Mouse (Mus musculus): ENCODE measurements around the gene Gpc1. TPM values are rescaled to one million over a fixed set of nuclear protein-coding genes. Genes with fewer than 3 reads are reported as not detected.
A peak's percentile ranks its signal among the peaks of the same experiment; 100 is the strongest.

Gpc1 gene
- 58.1 and 61.5 TPM in 2 replicates for polyA plus RNA-seq (2015; fragmentation: Nextera tagmentation; extraction: Ambion mirVana)

GRCm38 (mm10) chr1:92831188-92832001 is at the start of gene Gpc1:
Gpc1 (plus strand) TSS chr1:92831645.
- under 1% methylated on average over 38 of the region's 99 CpGs for WGBS
- H3K4me2 ChIP-seq (replicated peaks; ENCODE audit: low read depth, low read length) = peak within 1 kb of the TSS; percentile 81
- H3K4me1 ChIP-seq (ENCODE audit: insufficient read depth, low read length) = peaks cover 18% of the 10 kb centered on the region

DNA sequence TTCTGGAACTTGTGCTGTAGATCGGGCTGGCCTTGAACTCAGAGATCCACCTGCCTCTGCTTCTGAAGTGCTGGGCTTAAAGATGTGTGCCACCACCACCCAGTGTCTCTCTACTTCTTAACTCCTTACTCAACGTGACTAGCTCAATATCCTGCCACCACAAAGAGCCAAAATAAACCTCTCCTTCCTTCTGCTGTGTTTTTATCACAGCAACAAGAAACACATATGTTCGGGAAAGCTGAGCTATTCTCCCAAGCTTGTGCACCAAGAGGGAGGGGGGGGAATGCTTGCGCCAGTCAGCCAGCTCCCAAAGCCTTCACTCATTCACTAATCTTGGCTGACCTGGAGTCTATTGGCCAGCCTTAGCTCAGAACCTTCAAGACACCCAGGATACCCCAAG is 49.6 kb upstream of the Gpc1 start:
- Histone ChIP-seq H3K9me3 (ENCODE audit: low read length) (no peaks in the 10 kb centered on the region), H3K4me2 (replicated peaks; ENCODE audit: low read depth, low read length) (no peak overlapping the region), H3K9ac (replicated peaks; ENCODE audit: low read length) (no peak overlapping the region), H3K36me3 (ENCODE audit: insufficient read depth, low read length) (no peaks in the 10 kb centered on the region), H3K27ac (ENCODE audit: low read length) (no peak overlapping the region), H3K4me1 (ENCODE audit: insufficient read depth, low read length) (no peaks in the 10 kb centered on the region), H3K4me3 (ENCODE audit: low read length) (no peak overlapping the region), H3K27me3 (ENCODE audit: insufficient read depth, low read length) (no peaks in the 10 kb centered on the region)
- WGBS = 84% methylated on average over 4 of the region's 4 CpGs
- no peak for ATAC-seq (ENCODE audit: low FRiP score, low TSS enrichment)

More at GRCm38 (mm10) chr1:92831188-92832001, at the start of gene Gpc1:
- H3K4me3 ChIP-seq (ENCODE audit: low read length) = peak within 1 kb of the TSS; percentile 76
- peak; percentile 79 for ATAC-seq (ENCODE audit: low FRiP score, low TSS enrichment)
- H3K36me3 ChIP-seq (ENCODE audit: insufficient read depth, low read length) = no peaks in the 10 kb centered on the region
- peak within 1 kb of the TSS; percentile 89 for H3K9ac ChIP-seq (replicated peaks; ENCODE audit: low read length)
- H3K27me3 ChIP-seq (ENCODE audit: insufficient read depth, low read length) = peaks cover 15% of the 10 kb centered on the region
- no peaks in the 10 kb centered on the region for H3K9me3 ChIP-seq (ENCODE audit: low read length)
- peak within 1 kb of the TSS; percentile 91 for H3K27ac ChIP-seq (ENCODE audit: low read length)

GRCm38 (mm10) chr1:92782587-92782986 is 48.9 kb upstream of the Gpc1 start:
- 46% methylated on average over 6 of the region's 6 CpGs for WGBS

GRCm38 (mm10) chr1:92787221-92787620 is 44.2 kb upstream of the Gpc1 start:
- WGBS = 71% methylated on average over 8 of the region's 8 CpGs
- H3K27me3 ChIP-seq (ENCODE audit: insufficient read depth, low read length) = no peaks in the 10 kb centered on the region
- no peak overlapping the region for H3K4me2 ChIP-seq (replicated peaks; ENCODE audit: low read depth, low read length)
- H3K27ac ChIP-seq (ENCODE audit: low read length) = no peak overlapping the region
- peaks cover 17% of the 10 kb centered on the region for H3K4me1 ChIP-seq (ENCODE audit: insufficient read depth, low read length)
- no peak overlapping the region for H3K9ac ChIP-seq (replicated peaks; ENCODE audit: low read length)
- H3K4me3 ChIP-seq (ENCODE audit: low read length) = no peak overlapping the region
- H3K9me3 ChIP-seq (ENCODE audit: low read length) = no peaks in the 10 kb centered on the region
- H3K36me3 ChIP-seq (ENCODE audit: insufficient read depth, low read length) = no peaks in the 10 kb centered on the region
- no peak for ATAC-seq (ENCODE audit: low FRiP score, low TSS enrichment)

More at GRCm38 (mm10) chr1:92782587-92782986, 48.9 kb upstream of the Gpc1 start:
- Histone ChIP-seq H3K4me3 (ENCODE audit: low read length) (no peak overlapping the region), H3K36me3 (ENCODE audit: insufficient read depth, low read length) (no peaks in the 10 kb centered on the region), H3K27me3 (ENCODE audit: insufficient read depth, low read length) (no peaks in the 10 kb centered on the region), H3K4me1 (ENCODE audit: insufficient read depth, low read length) (no peaks in the 10 kb centered on the region), H3K9ac (replicated peaks; ENCODE audit: low read length) (no peak overlapping the region), H3K4me2 (replicated peaks; ENCODE audit: low read depth, low read length) (no peak overlapping the region), H3K9me3 (ENCODE audit: low read length) (no peaks in the 10 kb centered on the region), H3K27ac (ENCODE audit: low read length) (no peak overlapping the region)
- no peak for ATAC-seq (ENCODE audit: low FRiP score, low TSS enrichment)

DNA sequence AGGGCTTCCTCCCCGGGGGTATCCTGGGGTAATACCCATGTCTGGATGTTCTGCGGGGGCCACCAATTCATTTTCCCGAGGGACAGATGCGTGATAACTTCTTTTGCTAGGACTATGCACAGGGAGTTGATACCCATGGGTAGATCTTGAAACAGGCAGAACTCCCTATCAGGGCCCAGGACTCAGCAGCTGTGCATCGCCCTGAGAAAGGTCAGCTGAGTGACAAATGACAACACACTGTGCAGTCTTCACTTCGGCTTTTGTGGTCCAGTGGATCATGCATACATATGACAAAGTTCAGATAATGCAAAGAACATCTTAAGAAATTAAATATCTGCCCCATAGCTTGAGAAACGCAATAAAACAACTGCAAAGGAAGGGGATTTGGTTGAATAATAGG is 43.4 kb upstream of the Gpc1 start:
- Histone ChIP-seq H3K27me3 (ENCODE audit: insufficient read depth, low read length) (no peaks in the 10 kb centered on the region), H3K9ac (replicated peaks; ENCODE audit: low read length) (no peak overlapping the region), H3K27ac (ENCODE audit: low read length) (no peak overlapping the region), H3K4me2 (replicated peaks; ENCODE audit: low read depth, low read length) (no peak overlapping the region), H3K4me1 (ENCODE audit: insufficient read depth, low read length) (peaks cover 17% of the 10 kb centered on the region), H3K36me3 (ENCODE audit: insufficient read depth, low read length) (no peaks in the 10 kb centered on the region), H3K9me3 (ENCODE audit: low read length) (no peaks in the 10 kb centered on the region), H3K4me3 (ENCODE audit: low read length) (no peak overlapping the region)
- 85% methylated on average over 7 of the region's 7 CpGs for WGBS
- no peak for ATAC-seq (ENCODE audit: low FRiP score, low TSS enrichment)

DNA sequence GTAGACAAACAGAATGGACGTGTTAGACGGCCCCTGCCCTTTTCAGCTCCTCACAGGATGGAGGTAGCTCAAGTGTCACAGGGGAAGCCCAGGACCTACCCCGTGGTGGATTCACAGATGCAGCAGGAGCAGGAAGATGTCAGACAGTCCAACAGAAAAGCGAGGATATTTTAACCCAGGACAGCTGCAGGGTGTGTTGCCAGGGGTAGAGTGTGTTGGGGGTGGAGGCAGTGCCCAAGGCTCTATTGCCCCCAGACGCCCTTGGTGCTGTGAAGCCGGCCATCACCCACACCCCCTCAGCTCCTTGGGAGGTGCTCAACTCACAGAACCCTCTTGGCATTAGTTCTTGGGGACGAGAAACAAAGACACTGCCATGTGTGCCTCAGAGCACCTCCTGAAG is 40.8 kb upstream of the Gpc1 start:
- Histone ChIP-seq H3K9ac (replicated peaks; ENCODE audit: low read length) (peak overlapping the region; percentile 3; the same call in 1 of the 2 replicates), H3K4me2 (replicated peaks; ENCODE audit: low read depth, low read length) (peak overlapping the region; percentile 40), H3K4me1 (ENCODE audit: insufficient read depth, low read length) (peaks cover 17% of the 10 kb centered on the region), H3K27me3 (ENCODE audit: insufficient read depth, low read length) (no peaks in the 10 kb centered on the region), H3K9me3 (ENCODE audit: low read length) (no peaks in the 10 kb centered on the region), H3K4me3 (ENCODE audit: low read length) (peak overlapping the region; percentile 2), H3K27ac (ENCODE audit: low read length) (no peak overlapping the region), H3K36me3 (ENCODE audit: insufficient read depth, low read length) (no peaks in the 10 kb centered on the region)
- ATAC-seq (ENCODE audit: low FRiP score, low TSS enrichment) = peak; percentile 31; the same call in 1 of the 2 replicates
- 19% methylated on average over 7 of the region's 7 CpGs for WGBS

DNA sequence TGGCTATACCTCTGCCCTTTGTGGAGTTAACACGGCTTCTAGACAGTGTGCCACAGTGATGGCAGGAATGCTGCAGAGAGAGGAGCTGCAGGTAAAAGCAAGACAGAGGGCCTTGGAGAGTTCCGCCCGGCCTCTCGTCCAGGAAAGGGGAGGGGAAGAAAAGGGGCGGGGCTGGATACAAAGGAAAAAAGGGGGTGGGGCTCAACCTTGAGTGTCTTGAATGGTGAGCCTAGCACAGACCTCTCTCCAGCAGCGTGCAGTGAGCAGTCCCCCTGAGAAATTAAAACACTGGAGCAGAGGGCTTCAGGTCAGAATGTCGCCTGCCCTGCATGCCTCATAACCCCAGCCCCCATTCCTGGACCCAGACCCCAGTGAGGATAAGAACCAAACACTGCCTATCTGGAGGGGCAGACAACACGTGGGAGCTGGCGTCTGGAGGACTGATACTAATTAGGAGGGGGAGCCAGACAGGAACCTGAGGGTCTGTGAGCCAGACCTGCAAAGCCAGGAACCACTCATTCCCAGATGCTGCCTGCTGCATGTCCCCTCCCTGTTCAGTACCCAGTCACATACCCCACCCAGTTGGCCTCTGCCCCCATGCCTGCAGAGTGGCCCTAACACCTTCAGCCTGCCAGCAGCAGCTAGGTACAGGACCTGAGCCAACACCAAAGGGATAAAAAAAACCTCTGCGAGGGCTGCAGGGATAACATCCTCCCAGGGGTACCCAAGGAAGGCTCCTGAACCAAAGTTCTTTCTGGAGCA is 40.2 kb upstream of the Gpc1 start:
- 2% methylated on average over 10 of the region's 10 CpGs for WGBS
- peak overlapping the region; percentile 3; the same call in 1 of the 2 replicates for H3K9ac ChIP-seq (replicated peaks; ENCODE audit: low read length)
- ATAC-seq (ENCODE audit: low FRiP score, low TSS enrichment) = peak; percentile 86

GRCm38 (mm10) chr1:92793781-92794180 is 37.7 kb upstream of the Gpc1 start:
- H3K4me3 ChIP-seq (ENCODE audit: low read length) = no peak overlapping the region
- H3K36me3 ChIP-seq (ENCODE audit: insufficient read depth, low read length) = no peaks in the 10 kb centered on the region
- H3K27me3 ChIP-seq (ENCODE audit: insufficient read depth, low read length) = no peaks in the 10 kb centered on the region
- no peak overlapping the region for H3K27ac ChIP-seq (ENCODE audit: low read length)
- ATAC-seq (ENCODE audit: low FRiP score, low TSS enrichment) = no peak
- WGBS = 54% methylated on average over 5 of the region's 5 CpGs
- no peaks in the 10 kb centered on the region for H3K9me3 ChIP-seq (ENCODE audit: low read length)
- H3K4me1 ChIP-seq (ENCODE audit: insufficient read depth, low read length) = peaks cover 17% of the 10 kb centered on the region
- H3K9ac ChIP-seq (replicated peaks; ENCODE audit: low read length) = no peak overlapping the region
- H3K4me2 ChIP-seq (replicated peaks; ENCODE audit: low read depth, low read length) = no peak overlapping the region

More for the DNA sequence above, 40.2 kb upstream of the Gpc1 start:
- no peak overlapping the region for H3K27ac ChIP-seq (ENCODE audit: low read length)
- H3K9me3 ChIP-seq (ENCODE audit: low read length) = no peaks in the 10 kb centered on the region
- no peaks in the 10 kb centered on the region for H3K27me3 ChIP-seq (ENCODE audit: insufficient read depth, low read length)
- H3K4me1 ChIP-seq (ENCODE audit: insufficient read depth, low read length) = peaks cover 17% of the 10 kb centered on the region
- H3K4me3 ChIP-seq (ENCODE audit: low read length) = peak overlapping the region; percentile 2
- peak overlapping the region; percentile 40 for H3K4me2 ChIP-seq (replicated peaks; ENCODE audit: low read depth, low read length)
- H3K36me3 ChIP-seq (ENCODE audit: insufficient read depth, low read length) = no peaks in the 10 kb centered on the region

DNA sequence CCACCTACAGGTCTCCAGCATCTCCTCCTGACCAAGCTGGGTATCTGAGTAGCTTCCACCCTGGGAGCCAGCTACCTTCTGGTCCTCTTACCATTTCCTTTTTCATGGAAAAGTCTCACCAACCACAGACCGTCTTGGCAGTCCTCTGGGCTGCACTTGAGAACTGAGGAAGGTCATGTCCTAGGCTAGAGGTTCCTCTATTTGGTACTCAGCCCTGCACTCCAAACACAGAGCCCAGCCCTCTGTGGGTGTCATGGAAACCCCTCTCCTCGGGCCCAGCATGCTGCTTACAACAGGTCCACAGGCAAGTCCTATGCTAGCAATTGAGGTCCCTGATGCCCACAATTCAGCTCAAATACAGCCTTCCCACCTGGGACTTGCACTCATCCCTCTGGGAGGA is 33.0 kb upstream of the Gpc1 start:
- ATAC-seq (ENCODE audit: low FRiP score, low TSS enrichment) = no peak
- Histone ChIP-seq H3K27me3 (ENCODE audit: insufficient read depth, low read length) (no peaks in the 10 kb centered on the region), H3K36me3 (ENCODE audit: insufficient read depth, low read length) (no peaks in the 10 kb centered on the region), H3K4me2 (replicated peaks; ENCODE audit: low read depth, low read length) (no peak overlapping the region), H3K27ac (ENCODE audit: low read length) (no peak overlapping the region), H3K4me3 (ENCODE audit: low read length) (no peak overlapping the region), H3K9ac (replicated peaks; ENCODE audit: low read length) (no peak overlapping the region), H3K9me3 (ENCODE audit: low read length) (no peaks in the 10 kb centered on the region), H3K4me1 (ENCODE audit: insufficient read depth, low read length) (no peaks in the 10 kb centered on the region)
- 82% methylated on average over 2 of the region's 2 CpGs for WGBS

Measured in kidney, embryonic 16.5 days (tissue).